In genomic region chr17:28345271-28345721, GRCm38 (mm10) we compare ENCODE assay signal across 10 mouse cellular contexts. TPM values are rescaled to one million over a fixed set of nuclear protein-coding genes. Genes with fewer than 3 reads are reported as not detected.
DNase-seq lines count a peak whose midpoint lies in the region; ATAC-seq lines count a peak whose summit lies in the region.
"Had no signal": no experiment of that assay in that cellular context is flagged by ENCODE, and none has a peak within 500 bp of the region (broad histone marks: within the 10 kb centered on the region; RNA-seq: fewer than 3 reads in every experiment).

No protein-coding gene starts in this region.

- peaks cover 58% of the 10 kb centered on the region for H3K27me3 ChIP-seq in hindbrain, embryonic 10.5 days (ENCODE audit: insufficient read depth, poor library complexity, severe bottlenecking)
- peaks cover 4% of the 10 kb centered on the region; the same call in 1 of the 2 replicates for H3K27me3 ChIP-seq in hindbrain, embryonic 16.5 days (replicated peaks; ENCODE audit: control insufficient read depth, insufficient read depth, low read length)
- H3K27me3 ChIP-seq in intestine, embryonic 14.5 days (replicated peaks; ENCODE audit: control insufficient read depth, insufficient read depth, low read length): no peaks in the 10 kb centered on the region

- H3K9me3 ChIP-seq in hindbrain, embryonic 10.5 days: no peaks in the 10 kb centered on the region
- H3K9me3 ChIP-seq in hindbrain, embryonic 16.5 days (ENCODE audit: control insufficient read depth, low read length): no peaks in the 10 kb centered on the region
- H3K9me3 ChIP-seq in intestine, embryonic 14.5 days (ENCODE audit: control insufficient read depth, low read length): no peaks in the 10 kb centered on the region

- peaks cover 10% of the 10 kb centered on the region for H3K36me3 ChIP-seq in hindbrain, embryonic 10.5 days
- no peaks in the 10 kb centered on the region for H3K36me3 ChIP-seq in hindbrain, embryonic 16.5 days (ENCODE audit: control insufficient read depth, insufficient read depth, low read length)
- H3K36me3 ChIP-seq in intestine, embryonic 14.5 days (ENCODE audit: control insufficient read depth, insufficient read depth, low read length): peaks cover 7% of the 10 kb centered on the region; the same call in 1 of the 2 replicates

- peaks cover 95% of the 10 kb centered on the region for H3K4me1 ChIP-seq in hindbrain, embryonic 10.5 days (replicated peaks)
- H3K4me1 ChIP-seq in hindbrain, embryonic 16.5 days (ENCODE audit: control insufficient read depth, insufficient read depth, low read depth, low read length): peaks cover 25% of the 10 kb centered on the region
- peaks cover 82% of the 10 kb centered on the region for H3K4me1 ChIP-seq in intestine, embryonic 14.5 days (replicated peaks; ENCODE audit: control insufficient read depth, insufficient read depth, low read length)

- peak; percentile 29 for DNase-seq in hindbrain, embryonic 10.5 days (ENCODE audit: low spot score)
- DNase-seq in right cerebral cortex, postnatal 4 days: peak; percentile 42
- no peak for DNase-seq in right cerebral cortex, postnatal 10 days (ENCODE audit: low spot score in 2 of 2)
- DNase-seq in intestine, embryonic 14.5 days (ENCODE audit: low spot score): no peak
- DNase-seq in testis, postnatal 10 days (ENCODE audit: low spot score): peak; percentile 77
- DNase-seq in Muller cell, postnatal 12 days (ENCODE audit: inconsistent ontology term): no peak
- no peak for DNase-seq in right cerebral cortex, adult 2 months (ENCODE audit: low spot score in 2 of 2)
- DNase-seq: right cerebral cortex, postnatal 25 days had no signal

- WGBS in hindbrain, embryonic 10.5 days: 7% methylated on average over 8 of the region's 8 CpGs
- 13% methylated on average over 7 of the region's 8 CpGs for WGBS in hindbrain, embryonic 16.5 days
- WGBS in intestine, embryonic 14.5 days: 9% methylated on average over 8 of the region's 8 CpGs

- H3K27ac ChIP-seq in hindbrain, embryonic 10.5 days: peak overlapping the region; percentile 74
- no peak overlapping the region for H3K27ac ChIP-seq in hindbrain, embryonic 16.5 days (ENCODE audit: low read depth, low read length)
- peak overlapping the region; percentile 96 for H3K27ac ChIP-seq in intestine, embryonic 14.5 days (ENCODE audit: low read depth)

- H3K4me3 ChIP-seq in hindbrain, embryonic 10.5 days: peak overlapping the region; percentile 27
- H3K4me3 ChIP-seq in hindbrain, embryonic 16.5 days (ENCODE audit: low read length): no peak overlapping the region
- peak overlapping the region; percentile 21 for H3K4me3 ChIP-seq in intestine, embryonic 14.5 days (ENCODE audit: low read depth, low read length)

- H3K4me2 ChIP-seq in hindbrain, embryonic 16.5 days (ENCODE audit: low read length): no peak overlapping the region
- H3K4me2 ChIP-seq in intestine, embryonic 14.5 days (ENCODE audit: low read length): peak overlapping the region; percentile 54

- H3K9ac ChIP-seq in hindbrain, embryonic 16.5 days (ENCODE audit: low read depth, low read length): no peak overlapping the region
- H3K9ac ChIP-seq in intestine, embryonic 14.5 days (ENCODE audit: low read length): peak overlapping the region; percentile 39

- ATAC-seq in hindbrain, embryonic 16.5 days: no peak
- 0 out of 2 replicates have a peak, but pooled peaks have one; percentile 2 for ATAC-seq in intestine, embryonic 14.5 days (replicated peaks; ENCODE audit: low FRiP score, low TSS enrichment, low read depth)

RNA-seq across cellular contexts. Expression of gene Tead3, which starts 5.3 kb away (rescaled TPM):
- polyA plus RNA-seq in hindbrain, embryonic 10.5 days (2016; fragmentation: Nextera tagmentation; extraction: Ambion mirVana): 5.5 and 6.1 TPM in 2 replicates
- polyA plus RNA-seq in hindbrain, embryonic 16.5 days (2015; fragmentation: Nextera tagmentation; extraction: Ambion mirVana): 1.4 and 2.0 TPM in 2 replicates
- 12.0 and 13.3 TPM in 2 replicates for polyA plus RNA-seq in intestine, embryonic 14.5 days (2014; fragmentation: Nextera tagmentation; extraction: Ambion mirVana)

RNA-seq across cellular contexts. Expression of gene Rpl10a, which starts 17.0 kb away (rescaled TPM):
- polyA plus RNA-seq in hindbrain, embryonic 10.5 days (2016; fragmentation: Nextera tagmentation; extraction: Ambion mirVana): 439 and 483 TPM in 2 replicates
- 287 and 323 TPM in 2 replicates for polyA plus RNA-seq in hindbrain, embryonic 16.5 days (2015; fragmentation: Nextera tagmentation; extraction: Ambion mirVana)
- 909 and 955 TPM in 2 replicates for polyA plus RNA-seq in intestine, embryonic 14.5 days (2014; fragmentation: Nextera tagmentation; extraction: Ambion mirVana)

RNA-seq across cellular contexts. Expression of gene Tulp1, which starts 19.7 kb away (rescaled TPM):
- polyA plus RNA-seq in hindbrain, embryonic 10.5 days (2016; fragmentation: Nextera tagmentation; extraction: Ambion mirVana): 2.8 and 4.0 TPM in 2 replicates
- polyA plus RNA-seq in hindbrain, embryonic 16.5 days (2015; fragmentation: Nextera tagmentation; extraction: Ambion mirVana): 1.5 and 1.6 TPM in 2 replicates
- polyA plus RNA-seq in intestine, embryonic 14.5 days (2014; fragmentation: Nextera tagmentation; extraction: Ambion mirVana): 3.7 and 4.0 TPM in 2 replicates
- polyA plus RNA-seq: liver, embryonic 16.5 days had no signal

RNA-seq across cellular contexts. Expression of gene Fance, which starts 32.0 kb away (rescaled TPM):
- polyA plus RNA-seq in hindbrain, embryonic 10.5 days (2016; fragmentation: Nextera tagmentation; extraction: Ambion mirVana): 32.6 and 32.9 TPM in 2 replicates
- 25.0 and 25.7 TPM in 2 replicates for polyA plus RNA-seq in hindbrain, embryonic 16.5 days (2015; fragmentation: Nextera tagmentation; extraction: Ambion mirVana)
- polyA plus RNA-seq in intestine, embryonic 14.5 days (2014; fragmentation: Nextera tagmentation; extraction: Ambion mirVana): 27.3 and 33.7 TPM in 2 replicates

Comparison
In these comparisons a context has a peak if more than half of its experiments do, and no peak if none do; other contexts are left out.
1. DNase-seq: peak in hindbrain, embryonic 10.5 days (single experiment), right cerebral cortex, postnatal 4 days (single experiment) and testis, postnatal 10 days (single experiment); none in right cerebral cortex, postnatal 10 days (0 of 2), intestine, embryonic 14.5 days (single experiment), Muller cell, postnatal 12 days (single experiment) and right cerebral cortex, adult 2 months (0 of 2).